Mouse (Mus musculus): ENCODE measurements around the gene Thoc6.

GRCm38 (mm10) chr17:23651363-23651762, 22.3 kb downstream of the Thoc6 start:
- TF ChIP-seq CTCF (IDR thresholded peaks at IDR 0.05; ENCODE audit: low read depth): no peak
- TF ChIP-seq EP300 (IDR thresholded peaks at IDR 0.05; ENCODE audit: low read depth): no peak

All from liver, postnatal 0 days (tissue).